Mouse (Mus musculus) hindbrain, embryonic 11.5 days (tissue): ENCODE results near the gene Xdh. TPM values are rescaled to one million over a fixed set of nuclear protein-coding genes. Genes with fewer than 3 reads are reported as not detected.
"Not testable (repeated sequence)": the region's sequence is repeated elsewhere in the genome, so short reads cannot be mapped to it uniquely, and the experiment has no call there.

Experiments used
- ATAC-seq: fragments of 200-750 bp; cut with Nextera tagmentation; 2 replicates; pipeline ENCODE4 v1.8.0; 2017; ENCODE audit warnings: mild to moderate bottlenecking, moderate TSS enrichment, moderate library complexity; ENCODE audit not compliant: low FRiP score
- DNase-seq: peaks from one replicate; pipeline ENCODE4 v3.0.0-alpha.2; 2015; ENCODE audit warnings: low spot score
- H3K27ac ChIP-seq: fragments of 300-500 bp; sonication (generic); 2 replicates; pipeline ENCODE4 v1.5.1; 2014; ENCODE audit warnings: mild to moderate bottlenecking, low read depth, low read length
- H3K27me3 ChIP-seq: fragments of 300-500 bp; sonication (generic); 2 replicates; pipeline ENCODE4 v1.6.1; 2014; ENCODE audit warnings: mild to moderate bottlenecking, low read length, moderate library complexity, mixed read lengths; ENCODE audit not compliant: control insufficient read depth, insufficient read depth
- H3K36me3 ChIP-seq: fragments of 300-500 bp; sonication (generic); 2 replicates; pipeline ENCODE4 v1.6.1; 2014; ENCODE audit warnings: mild to moderate bottlenecking, low read length, moderate library complexity, mixed read lengths; ENCODE audit not compliant: control insufficient read depth, insufficient read depth
- H3K4me1 ChIP-seq: fragments of 300-500 bp; sonication (generic); replicated peaks from 2 replicates; pipeline ENCODE4 v1.6.1; 2014; ENCODE audit warnings: low read length, mixed read lengths; ENCODE audit not compliant: control insufficient read depth, insufficient read depth
- H3K4me2 ChIP-seq: fragments of 300-500 bp; sonication (generic); replicated peaks from 2 replicates; pipeline ENCODE4 v1.6.1; 2014; ENCODE audit warnings: mild to moderate bottlenecking, low read depth, low read length
- H3K4me3 ChIP-seq: fragments of 300-500 bp; sonication (generic); 2 replicates; pipeline ENCODE4 v1.5.1; 2014; ENCODE audit warnings: low read depth, low read length
- H3K9ac ChIP-seq: fragments of 300-500 bp; sonication (generic); 2 replicates; pipeline ENCODE4 v1.6.1; 2014; ENCODE audit warnings: low read depth, low read length
- H3K9me3 ChIP-seq: fragments of 300-500 bp; sonication (generic); 2 replicates; pipeline ENCODE4 v1.6.1; 2016; ENCODE audit warnings: low read length; ENCODE audit not compliant: control insufficient read depth
- WGBS: fragments of 180-500 bp; shearing (Covaris S2); extraction: QIAGEN DNeasy Blood & Tissue Kit; methylation state at CpG from one replicate; pipeline ENCODE4 v1.1.7; 2014; 5-methylcytosine and 5-hydroxymethylcytosine counted together
- polyA plus RNA-seq: library from polyadenylated mRNA; unstranded; fragments of >200 nt; fragmentation: Nextera tagmentation; extraction: Ambion mirVana; gene quantifications from 2 replicates; pipeline ENCODE4 v1.2.1, GENCODE M21; 2014

Xdh gene
- polyA plus RNA-seq, 1 experiment from 2014 or later, result 0.48 TPM

DNA sequence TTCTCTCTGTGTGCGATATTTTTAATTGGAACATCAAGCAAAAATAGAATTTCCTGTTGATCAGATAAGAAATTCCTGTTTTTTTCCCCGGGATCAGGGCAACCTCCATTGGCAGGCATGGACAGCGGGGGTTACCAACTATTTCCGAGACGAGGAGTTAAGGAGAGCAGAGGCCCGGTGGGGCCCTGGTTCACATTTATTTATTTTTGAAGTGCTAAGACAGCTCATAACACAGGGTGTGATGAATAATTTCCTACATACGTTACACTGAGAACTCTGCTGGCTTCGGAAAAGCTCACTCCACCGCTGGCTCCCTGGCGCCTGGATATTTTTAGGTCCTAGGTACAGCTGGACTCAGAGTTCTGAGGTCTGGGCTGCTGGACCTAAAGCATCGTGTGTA, 97.0 kb downstream of the Xdh start:
- H3K4me3 ChIP-seq, result no peak overlapping the region
- WGBS, result 88% methylated on average over 11 of the region's 11 CpGs

DNA sequence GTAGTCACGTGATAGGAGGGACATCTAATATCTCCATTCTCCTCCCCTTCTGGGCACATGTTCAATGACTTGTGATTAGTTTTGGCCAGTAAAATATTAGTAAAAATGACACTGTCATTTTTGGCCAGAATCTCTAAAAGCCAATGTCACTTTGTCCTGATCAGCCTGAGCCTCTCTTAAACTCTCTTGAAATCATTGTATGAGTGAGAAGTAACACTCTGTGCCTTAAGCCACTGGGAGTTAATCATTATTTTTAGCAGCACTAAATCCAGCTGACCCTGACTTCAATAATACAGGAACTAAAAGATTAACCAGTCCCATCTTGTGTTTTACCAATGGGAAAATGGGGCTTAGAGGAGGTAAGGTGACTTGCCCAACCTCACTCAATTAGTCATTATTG, 102.6 kb downstream of the Xdh start:
- H3K36me3 ChIP-seq, result no peaks in the 10 kb centered on the region
- no peak overlapping the region for H3K4me3 ChIP-seq
- 93% methylated on average over 1 of the region's 1 CpGs for WGBS
- H3K27me3 ChIP-seq, result no peaks in the 10 kb centered on the region
- DNase-seq (no peak), ATAC-seq (no peak)
- no peaks in the 10 kb centered on the region for H3K9me3 ChIP-seq
- H3K4me2 ChIP-seq, result no peak overlapping the region
- H3K9ac ChIP-seq, result no peak overlapping the region
- no peak overlapping the region for H3K27ac ChIP-seq
- H3K4me1 ChIP-seq, result no peaks in the 10 kb centered on the region

More for the DNA sequence above, 97.0 kb downstream of the Xdh start:
- Histone ChIP-seq H3K9me3 (no peaks in the 10 kb centered on the region; the same call in 1 of the 2 replicates), H3K27ac (no peak overlapping the region), H3K4me2 (no peak overlapping the region), H3K36me3 (no peaks in the 10 kb centered on the region), H3K9ac (no peak overlapping the region), H3K27me3 (no peaks in the 10 kb centered on the region), H3K4me1 (no peaks in the 10 kb centered on the region)
- ATAC-seq, result no peak
- DNase-seq, result no peak

DNA sequence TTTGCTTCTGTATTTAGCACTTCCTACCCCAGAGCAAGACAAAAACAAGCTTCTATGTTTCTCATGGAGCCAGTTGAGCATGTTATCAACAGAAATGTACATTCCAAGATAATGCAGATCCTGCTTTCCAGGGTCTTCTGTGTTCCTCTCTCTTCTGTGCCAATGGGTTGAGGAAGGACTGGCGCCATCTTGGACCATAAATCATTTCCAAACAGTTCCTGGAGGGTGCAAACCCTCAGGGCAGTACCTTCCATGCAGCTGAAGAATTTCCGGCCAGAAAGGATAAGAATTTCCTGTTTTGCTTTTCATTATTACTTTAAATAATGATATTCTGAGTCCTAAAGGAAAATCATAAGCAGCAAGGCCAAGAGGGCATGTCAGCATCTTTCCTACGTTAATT, 104.4 kb downstream of the Xdh start:
- H3K4me2 ChIP-seq, result no peak overlapping the region
- no peak for ATAC-seq
- no peaks in the 10 kb centered on the region for H3K36me3 ChIP-seq
- H3K4me3 ChIP-seq, result no peak overlapping the region
- no peak overlapping the region for H3K9ac ChIP-seq
- no peaks in the 10 kb centered on the region for H3K9me3 ChIP-seq
- WGBS, result 79% methylated on average over 3 of the region's 3 CpGs
- H3K27ac ChIP-seq, result no peak overlapping the region
- DNase-seq, result no peak
- no peaks in the 10 kb centered on the region for H3K27me3 ChIP-seq
- no peaks in the 10 kb centered on the region for H3K4me1 ChIP-seq

DNA sequence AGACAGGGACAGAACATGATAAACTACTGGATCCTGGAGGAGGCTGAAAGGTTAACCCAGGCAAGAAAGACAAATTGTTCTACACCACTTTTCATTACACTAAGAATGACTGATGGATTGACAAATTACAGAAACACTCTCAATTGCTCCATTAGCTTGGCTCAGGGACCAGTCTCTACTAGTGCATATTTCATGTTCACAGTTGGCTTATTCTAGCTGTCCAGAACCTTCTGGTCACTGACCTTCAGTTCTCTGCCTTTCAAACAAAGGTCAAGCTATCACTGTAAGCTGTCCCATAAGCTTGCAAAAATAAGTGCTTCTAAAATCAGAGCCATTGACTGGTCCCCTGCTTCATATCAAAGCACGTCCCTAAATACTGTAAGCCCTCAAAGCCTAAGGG, 107.0 kb downstream of the Xdh start:
- Histone ChIP-seq H3K4me3 (no peak overlapping the region), H3K4me1 (no peaks in the 10 kb centered on the region), H3K36me3 (no peaks in the 10 kb centered on the region), H3K9ac (no peak overlapping the region), H3K4me2 (no peak overlapping the region), H3K9me3 (no peaks in the 10 kb centered on the region), H3K27me3 (no peaks in the 10 kb centered on the region), H3K27ac (no peak overlapping the region)
- WGBS, result 91% methylated on average over 1 of the region's 1 CpGs
- DNase-seq (no peak), ATAC-seq (no peak)

DNA sequence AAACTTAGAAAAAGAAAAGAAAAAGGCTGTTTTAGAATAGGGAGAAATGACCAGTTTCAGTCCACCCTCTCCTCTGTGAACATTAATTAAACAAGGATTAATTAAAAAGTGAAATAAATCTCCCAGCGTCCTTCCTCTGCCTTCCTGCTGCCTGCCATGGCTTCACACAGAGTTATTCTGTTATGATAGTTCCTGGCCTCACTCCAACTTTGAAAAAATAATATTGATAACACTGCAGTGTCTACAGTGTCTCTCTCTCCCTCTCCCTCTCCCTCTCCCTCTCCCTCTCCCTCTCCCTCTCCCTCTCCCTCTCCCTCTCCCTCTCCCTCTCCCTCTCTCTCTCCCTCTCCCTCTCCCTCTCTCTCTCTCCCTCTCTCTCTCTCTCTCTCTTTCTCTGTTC, 110.1 kb downstream of the Xdh start:
- not testable (repeated sequence) for H3K9ac ChIP-seq, H3K4me3 ChIP-seq, H3K36me3 ChIP-seq, H3K4me2 ChIP-seq, H3K27me3 ChIP-seq, H3K9me3 ChIP-seq, DNase-seq, H3K4me1 ChIP-seq, ATAC-seq, H3K27ac ChIP-seq
- WGBS, result 74% methylated on average over 1 of the region's 1 CpGs

DNA sequence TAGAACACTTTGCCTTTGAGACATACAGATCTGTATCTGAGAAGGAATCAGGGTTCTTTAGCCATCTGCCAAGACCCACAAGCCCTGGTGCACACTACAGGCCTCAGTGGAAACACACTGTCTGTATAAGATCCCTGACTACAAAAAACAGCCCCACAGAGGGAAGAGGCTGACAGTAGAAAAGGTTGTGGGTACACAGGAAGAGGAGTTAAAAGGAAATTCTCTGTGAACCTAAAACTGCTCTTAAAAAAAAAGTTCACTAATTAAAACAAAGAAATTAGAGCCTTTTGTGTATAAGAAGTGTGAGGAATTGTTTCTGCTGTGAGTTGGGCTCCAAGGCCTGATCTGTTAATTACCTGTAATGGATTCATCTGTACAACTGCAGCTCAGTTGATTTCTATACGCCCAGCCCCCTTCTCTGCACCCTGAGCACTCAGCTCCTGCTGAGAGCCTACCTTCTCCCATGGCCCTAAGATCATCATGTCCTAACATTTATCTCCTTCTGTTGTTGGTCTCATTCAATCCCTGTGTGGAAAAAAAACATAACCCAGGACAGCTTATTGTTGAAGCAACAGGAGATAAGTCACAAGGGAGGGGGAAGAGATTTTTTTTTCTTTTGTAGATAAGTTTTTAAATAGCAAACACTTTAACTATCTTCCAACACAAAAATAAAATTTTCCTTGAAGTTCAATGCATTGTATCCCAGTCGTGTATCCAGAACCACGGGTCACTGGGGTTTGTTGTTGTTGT, 110.7 kb downstream of the Xdh start:
- Histone ChIP-seq H3K4me3 (no peak overlapping the region), H3K36me3 (no peaks in the 10 kb centered on the region), H3K9ac (no peak overlapping the region), H3K4me1 (no peaks in the 10 kb centered on the region), H3K4me2 (no peak overlapping the region), H3K27me3 (no peaks in the 10 kb centered on the region), H3K27ac (no peak overlapping the region), H3K9me3 (no peaks in the 10 kb centered on the region)
- 68% methylated on average over 3 of the region's 3 CpGs for WGBS
- DNase-seq (no peak), ATAC-seq (no peak)

DNA sequence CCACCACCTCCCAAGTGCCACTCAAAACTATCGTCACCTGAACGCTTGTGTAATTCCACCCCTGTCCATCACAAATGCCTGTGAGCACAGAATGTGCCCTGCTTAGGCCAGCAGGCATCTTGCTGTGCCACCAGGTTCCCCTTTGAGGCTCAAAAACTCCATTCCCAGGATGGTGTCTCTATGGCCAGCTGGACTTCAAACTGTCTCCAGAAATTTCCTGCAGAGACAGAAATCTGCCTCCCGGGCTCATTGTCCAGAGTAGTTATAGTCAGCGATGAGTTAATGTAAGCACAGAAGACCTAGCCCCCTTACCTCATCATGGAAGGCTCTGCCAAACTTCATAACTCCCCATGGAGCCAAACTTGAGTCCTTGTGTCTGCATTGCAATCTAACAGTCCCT, 112.8 kb downstream of the Xdh start:
- no peaks in the 10 kb centered on the region for H3K4me1 ChIP-seq
- H3K27me3 ChIP-seq, result no peaks in the 10 kb centered on the region
- ATAC-seq, result no peak
- H3K9ac ChIP-seq, result no peak overlapping the region
- 83% methylated on average over 4 of the region's 4 CpGs for WGBS
- no peak overlapping the region for H3K4me3 ChIP-seq
- H3K27ac ChIP-seq, result no peak overlapping the region
- no peaks in the 10 kb centered on the region for H3K36me3 ChIP-seq
- H3K9me3 ChIP-seq, result no peaks in the 10 kb centered on the region
- no peak overlapping the region for H3K4me2 ChIP-seq
- no peak for DNase-seq

DNA sequence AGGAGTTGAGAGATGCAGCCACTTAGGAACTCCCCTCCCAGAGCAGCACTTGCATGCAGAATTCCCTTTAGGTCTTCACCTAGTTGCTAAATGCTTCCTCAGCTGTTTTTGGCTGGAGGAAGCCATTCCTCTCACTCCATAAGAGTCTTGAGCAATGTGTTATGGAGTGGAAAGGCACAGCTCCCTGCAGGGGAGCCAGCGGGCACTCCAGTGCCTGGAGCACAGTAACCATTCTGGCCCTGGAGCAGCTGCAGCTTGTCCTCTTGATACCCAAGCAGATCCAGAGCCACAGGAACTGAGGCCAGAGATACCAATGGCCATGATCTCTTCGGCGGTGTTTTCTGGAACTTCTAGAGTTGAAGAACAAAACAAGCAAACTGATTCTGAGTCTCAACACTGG, 113.4 kb downstream of the Xdh start:
- no peaks in the 10 kb centered on the region for H3K36me3 ChIP-seq
- ATAC-seq, result no peak
- no peak overlapping the region for H3K9ac ChIP-seq
- DNase-seq, result no peak
- H3K4me1 ChIP-seq, result no peaks in the 10 kb centered on the region
- no peak overlapping the region for H3K4me2 ChIP-seq
- no peaks in the 10 kb centered on the region for H3K27me3 ChIP-seq
- 96% methylated on average over 3 of the region's 3 CpGs for WGBS
- no peak overlapping the region for H3K4me3 ChIP-seq
- H3K27ac ChIP-seq, result no peak overlapping the region
- no peaks in the 10 kb centered on the region for H3K9me3 ChIP-seq
